ENCODE assay signal across 10 mouse cellular contexts in genomic region chr4:74014048-74014500, GRCm38 (mm10). TPM values are rescaled to one million over a fixed set of nuclear protein-coding genes. Genes with fewer than 3 reads are reported as not detected.
DNase-seq lines count a peak whose midpoint lies in the region; ATAC-seq and TF ChIP-seq lines count a peak whose summit lies in the region.
"Had no signal": no experiment of that assay in that cellular context is flagged by ENCODE, and none has a peak within 500 bp of the region (broad histone marks: within the 10 kb centered on the region; RNA-seq: fewer than 3 reads in every experiment).

No protein-coding gene starts in this region.

- peak overlapping the region; percentile 72 for H3K4me2 ChIP-seq in forebrain, postnatal 0 days (ENCODE audit: low read depth)
- H3K4me2 ChIP-seq in limb, embryonic 14.5 days (replicated peaks; ENCODE audit: low read depth, low read length, severe bottlenecking): peak overlapping the region; percentile 90

- no peaks in the 10 kb centered on the region for H3K36me3 ChIP-seq in heart, embryonic 10.5 days
- no peaks in the 10 kb centered on the region for H3K36me3 ChIP-seq in forebrain, postnatal 0 days (ENCODE audit: insufficient read depth)
- H3K36me3 ChIP-seq in limb, embryonic 14.5 days (ENCODE audit: control insufficient read depth, insufficient read depth, low read length): no peaks in the 10 kb centered on the region

- H3K27me3 ChIP-seq in heart, embryonic 10.5 days (ENCODE audit: insufficient read depth, poor library complexity, severe bottlenecking): peaks cover 12% of the 10 kb centered on the region; the same call in 1 of the 2 replicates
- H3K27me3 ChIP-seq in forebrain, postnatal 0 days (ENCODE audit: insufficient read depth, low read length): no peaks in the 10 kb centered on the region
- no peaks in the 10 kb centered on the region for H3K27me3 ChIP-seq in limb, embryonic 14.5 days (ENCODE audit: control insufficient read depth, insufficient read depth, low read length)
- H3K27me3 ChIP-seq: CH12.LX had no signal

- peak overlapping the region; percentile 86 for H3K9ac ChIP-seq in forebrain, postnatal 0 days
- peak overlapping the region; percentile 59 for H3K9ac ChIP-seq in limb, embryonic 14.5 days (ENCODE audit: low read depth, low read length, severe bottlenecking)
- H3K9ac ChIP-seq: liver, embryonic 14.5 days had no signal

- no peak for DNase-seq in heart, embryonic 10.5 days (ENCODE audit: low spot score)
- no peak for DNase-seq in heart, adult 18-20 months
- DNase-seq in brain, adult 2 months (ENCODE audit: low read depth, low spot score): peak; percentile 35
- no peak for DNase-seq in forebrain, postnatal 0 days
- no peak for DNase-seq in limb, embryonic 14.5 days (ENCODE audit: low spot score)
- peak; percentile 37 for DNase-seq in right cerebral cortex, postnatal 25 days
- no peak for DNase-seq in ovary, postnatal 14 days (ENCODE audit: low spot score)
- DNase-seq in thymus, postnatal 4 days: no peak

- TF ChIP-seq CTCF in forebrain, postnatal 0 days (IDR thresholded peaks at IDR 0.05; ENCODE audit: low read depth): no peak

- H3K4me3 ChIP-seq in heart, embryonic 10.5 days: peak overlapping the region; percentile 68
- H3K4me3 ChIP-seq in forebrain, postnatal 0 days (ENCODE audit: low read depth, low read length): peak overlapping the region; percentile 43
- H3K4me3 ChIP-seq in limb, embryonic 14.5 days (replicated peaks; ENCODE audit: low read length): peak overlapping the region; percentile 53

- H3K4me1 ChIP-seq in heart, embryonic 10.5 days: 0 out of 2 replicates have a peak, but pooled peaks cover 3% of the 10 kb centered on the region
- H3K4me1 ChIP-seq in forebrain, postnatal 0 days (ENCODE audit: insufficient read depth): no peaks in the 10 kb centered on the region
- H3K4me1 ChIP-seq in limb, embryonic 14.5 days (ENCODE audit: control insufficient read depth, insufficient read depth, low read length): no peaks in the 10 kb centered on the region

- no peak overlapping the region for H3K27ac ChIP-seq in heart, embryonic 10.5 days
- peak overlapping the region; percentile 93 for H3K27ac ChIP-seq in forebrain, postnatal 0 days (ENCODE audit: low read depth, low read length)
- no peak overlapping the region for H3K27ac ChIP-seq in limb, embryonic 14.5 days (replicated peaks; ENCODE audit: low read depth, low read length)
- H3K27ac ChIP-seq: liver, embryonic 14.5 days had no signal

- WGBS in heart, embryonic 10.5 days: 7% methylated on average over 11 of the region's 11 CpGs
- WGBS in forebrain, postnatal 0 days: 9% methylated on average over 11 of the region's 11 CpGs
- WGBS in limb, embryonic 14.5 days: 8% methylated on average over 11 of the region's 11 CpGs

- ATAC-seq in forebrain, postnatal 0 days: no peak
- ATAC-seq in limb, embryonic 14.5 days (ENCODE audit: low FRiP score, low read depth): 0 out of 2 replicates have a peak, but pooled peaks have one; percentile 4

- H3K9me3 ChIP-seq in heart, embryonic 10.5 days: no peaks in the 10 kb centered on the region
- H3K9me3 ChIP-seq in forebrain, postnatal 0 days (ENCODE audit: low read length): no peaks in the 10 kb centered on the region
- no peaks in the 10 kb centered on the region for H3K9me3 ChIP-seq in limb, embryonic 14.5 days (ENCODE audit: control insufficient read depth, low read length)

- TF ChIP-seq POLR2A in limb, embryonic 14.5 days (IDR thresholded peaks at IDR 0.05; ENCODE audit: borderline replicate concordance, extremely low read depth, insufficient read depth, insufficient read length): no peak

RNA-seq across cellular contexts. Expression of gene Frmd3, which starts 0.8 kb away (rescaled TPM):
- polyA plus RNA-seq in heart, embryonic 10.5 days (2016; fragmentation: Nextera tagmentation; extraction: Ambion mirVana): 0.51 and 0.58 TPM in 2 replicates
- under 1 TPM; 0.12 to 0.23 TPM for total RNA-seq in heart, adult 18-20 months (2021)
- total RNA-seq in forebrain, postnatal 0 days (2014; rRNA removed): 28.1 and 32.9 TPM in 2 replicates
- 20.4 and 29.7 TPM in 2 replicates for polyA plus RNA-seq in forebrain, postnatal 0 days (2015; fragmentation: Nextera tagmentation; extraction: Ambion mirVana)
- 0.93 and 1.1 TPM in 2 replicates for polyA plus RNA-seq in limb, embryonic 14.5 days (2012; rRNA removed)
- polyA plus RNA-seq in limb, embryonic 14.5 days (2014; fragmentation: Nextera tagmentation; extraction: Ambion mirVana): 2.4 and 3.1 TPM in 2 replicates
- total RNA-seq: CH12.LX had no signal

Comparison
In these comparisons a context has a peak if more than half of its experiments do, and no peak if none do; other contexts are left out.
1. DNase-seq: peak in brain, adult 2 months (single experiment) and right cerebral cortex, postnatal 25 days (single experiment); none in heart, embryonic 10.5 days (single experiment), heart, adult 18-20 months (0 of 2), forebrain, postnatal 0 days (single experiment), limb, embryonic 14.5 days (single experiment), ovary, postnatal 14 days (single experiment) and thymus, postnatal 4 days (single experiment).
2. Peak in every context shown above with its lines, with median percentiles within 50 percentile points of each other: H3K4me3 ChIP-seq.